9 mouse cellular contexts compared by ENCODE assay signal in the genomic region with DNA sequence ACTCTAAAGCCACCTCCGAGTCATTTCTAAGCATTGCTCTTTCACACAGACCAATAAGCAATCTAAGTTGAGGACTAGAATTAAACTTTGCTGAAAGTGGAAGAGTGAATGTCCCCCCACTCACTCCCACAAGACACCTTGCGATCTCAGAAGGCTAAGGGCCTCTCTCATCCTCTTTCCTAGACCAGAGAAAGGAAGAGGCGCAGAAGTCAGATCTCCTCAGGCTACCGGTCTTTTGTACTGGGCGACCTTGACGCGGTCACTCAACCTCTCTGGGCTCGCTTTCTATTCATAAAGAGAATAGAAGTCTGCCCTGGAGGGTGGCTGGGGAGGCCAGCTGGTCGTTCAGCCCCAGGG. TPM values are rescaled to one million over a fixed set of nuclear protein-coding genes. Genes with fewer than 3 reads are reported as not detected.
DNase-seq lines count a peak whose midpoint lies in the region; ATAC-seq and TF ChIP-seq lines count a peak whose summit lies in the region.
"Had no signal": no experiment of that assay in that cellular context is flagged by ENCODE, and none has a peak within 500 bp of the region (broad histone marks: within the 10 kb centered on the region; RNA-seq: fewer than 3 reads in every experiment).

No protein-coding gene starts in this region.

- DNase-seq in lung, adult 2 months = no peak
- no peak for DNase-seq in lung, postnatal 4 days
- DNase-seq in ovary, postnatal 10 days (ENCODE audit: low spot score) = no peak
- DNase-seq in cerebellum, postnatal 10 days = no peak

- no peak for TF ChIP-seq POLR2A in lung, adult 2 months (IDR thresholded peaks at IDR 0.05; ENCODE audit: borderline replicate concordance, extremely low read depth, low read depth, low read length)

- no peaks in the 10 kb centered on the region for H3K9me3 ChIP-seq in embryonic facial prominence, embryonic 12.5 days
- no peaks in the 10 kb centered on the region for H3K9me3 ChIP-seq in intestine, embryonic 16.5 days (ENCODE audit: control insufficient read depth, low read length)
- no peaks in the 10 kb centered on the region for H3K9me3 ChIP-seq in neural tube, embryonic 13.5 days

- peak overlapping the region; percentile 91 for H3K4me2 ChIP-seq in embryonic facial prominence, embryonic 12.5 days (replicated peaks)
- peak overlapping the region; percentile 82 for H3K4me2 ChIP-seq in intestine, embryonic 16.5 days (ENCODE audit: low read depth, low read length)
- peak overlapping the region; percentile 83 for H3K4me2 ChIP-seq in neural tube, embryonic 13.5 days

- ATAC-seq in embryonic facial prominence, embryonic 12.5 days (ENCODE audit: insufficient number of reproducible peaks, insufficient read depth, low FRiP score, low TSS enrichment) = no peak
- ATAC-seq in intestine, embryonic 16.5 days = no peak
- no peak for ATAC-seq in neural tube, embryonic 13.5 days (ENCODE audit: low read depth)
- no peak for ATAC-seq in erythroblast, adult 5-6 weeks (replicated peaks; ENCODE audit: low FRiP score, poor library complexity, severe bottlenecking)

- peak overlapping the region; percentile 73 for H3K27ac ChIP-seq in embryonic facial prominence, embryonic 12.5 days
- peak overlapping the region; percentile 91 for H3K27ac ChIP-seq in intestine, embryonic 16.5 days (ENCODE audit: low read length)
- H3K27ac ChIP-seq in neural tube, embryonic 13.5 days (replicated peaks) = peak overlapping the region; percentile 62

- no peaks in the 10 kb centered on the region for H3K27me3 ChIP-seq in embryonic facial prominence, embryonic 12.5 days
- H3K27me3 ChIP-seq in intestine, embryonic 16.5 days (replicated peaks; ENCODE audit: control insufficient read depth, insufficient read depth, low read length) = no peaks in the 10 kb centered on the region
- peaks cover 18% of the 10 kb centered on the region for H3K27me3 ChIP-seq in neural tube, embryonic 13.5 days

- H3K4me1 ChIP-seq in lung, adult 2 months (ENCODE audit: control insufficient read depth, insufficient read depth, low read length) = peaks cover 10% of the 10 kb centered on the region
- peaks cover 21% of the 10 kb centered on the region for H3K4me1 ChIP-seq in embryonic facial prominence, embryonic 12.5 days
- H3K4me1 ChIP-seq in intestine, embryonic 16.5 days (ENCODE audit: control insufficient read depth, insufficient read depth, low read length) = peaks cover 36% of the 10 kb centered on the region
- peaks cover 30% of the 10 kb centered on the region for H3K4me1 ChIP-seq in neural tube, embryonic 13.5 days (replicated peaks)

- TF ChIP-seq CTCF in lung, adult 2 months (IDR thresholded peaks at IDR 0.05; ENCODE audit: insufficient read depth, low read length) = no peak

- H3K36me3 ChIP-seq in embryonic facial prominence, embryonic 12.5 days = peaks cover 21% of the 10 kb centered on the region
- H3K36me3 ChIP-seq in intestine, embryonic 16.5 days (ENCODE audit: control insufficient read depth, insufficient read depth, low read length) = peaks cover 12% of the 10 kb centered on the region; the same call in 1 of the 2 replicates
- peaks cover 13% of the 10 kb centered on the region; the same call in 1 of the 2 replicates for H3K36me3 ChIP-seq in neural tube, embryonic 13.5 days

- peak overlapping the region; percentile 42 for H3K4me3 ChIP-seq in lung, adult 2 months (replicated peaks; ENCODE audit: extremely low read depth, low read depth, low read length)
- H3K4me3 ChIP-seq in embryonic facial prominence, embryonic 12.5 days = peak overlapping the region; percentile 66
- H3K4me3 ChIP-seq in intestine, embryonic 16.5 days (ENCODE audit: low read length) = peak overlapping the region; percentile 64
- peak overlapping the region; percentile 58 for H3K4me3 ChIP-seq in neural tube, embryonic 13.5 days

- H3K9ac ChIP-seq in embryonic facial prominence, embryonic 12.5 days = peak overlapping the region; percentile 83
- H3K9ac ChIP-seq in intestine, embryonic 16.5 days (ENCODE audit: low read depth, low read length) = peak overlapping the region; percentile 86
- peak overlapping the region; percentile 74 for H3K9ac ChIP-seq in neural tube, embryonic 13.5 days

- WGBS in lung, adult 2 months = 6% methylated on average over 9 of the region's 9 CpGs
- under 1% methylated on average over 9 of the region's 9 CpGs for WGBS in embryonic facial prominence, embryonic 12.5 days
- WGBS in intestine, embryonic 16.5 days = 2% methylated on average over 9 of the region's 9 CpGs
- 2% methylated on average over 9 of the region's 9 CpGs for WGBS in neural tube, embryonic 13.5 days

RNA-seq across cellular contexts. Expression of gene Fblim1, which starts 7.0 kb away (rescaled TPM):
- polyA plus RNA-seq in lung, adult 2 months (2012; rRNA removed) = 36.2 and 45.7 TPM in 2 replicates
- polyA plus RNA-seq in embryonic facial prominence, embryonic 12.5 days (2016; fragmentation: Nextera tagmentation; extraction: Ambion mirVana) = 71.3 and 77.2 TPM in 2 replicates
- polyA plus RNA-seq in intestine, embryonic 16.5 days (2015; fragmentation: Nextera tagmentation; extraction: Ambion mirVana) = 63.8 and 66.2 TPM in 2 replicates
- 32.1 and 36.6 TPM in 2 replicates for polyA plus RNA-seq in neural tube, embryonic 13.5 days (2015; fragmentation: Nextera tagmentation; extraction: Ambion mirVana)
- total RNA-seq in erythroblast, adult 5-6 weeks (2015; ENCODE audit: low replicate concordance) = 0.63 TPM in 1 of 2 replicates, not detected in the other
- 0.56 and 1.1 TPM in 2 replicates for total RNA-seq in erythroblast, adult 5-6 weeks (2017; ENCODE audit: low replicate concordance)
- total RNA-seq: monocyte, adult 5-6 weeks had no signal

RNA-seq across cellular contexts. Expression of gene Tmem82, which starts 19.6 kb away (rescaled TPM):
- polyA plus RNA-seq in lung, adult 2 months (2012; rRNA removed) = 5.1 and 5.3 TPM in 2 replicates
- 0.54 and 0.56 TPM in 2 replicates for polyA plus RNA-seq in embryonic facial prominence, embryonic 12.5 days (2016; fragmentation: Nextera tagmentation; extraction: Ambion mirVana)
- 31.7 and 36.4 TPM in 2 replicates for polyA plus RNA-seq in intestine, embryonic 16.5 days (2015; fragmentation: Nextera tagmentation; extraction: Ambion mirVana)
- polyA plus RNA-seq in neural tube, embryonic 13.5 days (2015; fragmentation: Nextera tagmentation; extraction: Ambion mirVana) = 0.31 TPM in 1 of 2 replicates, not detected in the other
- total RNA-seq in erythroblast, adult 5-6 weeks (2015; ENCODE audit: low replicate concordance) = not detected in 2 replicates
- total RNA-seq in erythroblast, adult 5-6 weeks (2017; ENCODE audit: low replicate concordance) = 0.34 TPM in 1 of 2 replicates, not detected in the other
- total RNA-seq: monocyte, adult 5-6 weeks had no signal

RNA-seq across cellular contexts. Expression of gene Slc25a34, which starts 24.7 kb away (rescaled TPM):
- 2.3 and 3.9 TPM in 2 replicates for polyA plus RNA-seq in lung, adult 2 months (2012; rRNA removed)
- polyA plus RNA-seq in embryonic facial prominence, embryonic 12.5 days (2016; fragmentation: Nextera tagmentation; extraction: Ambion mirVana) = not detected in 2 replicates
- polyA plus RNA-seq in intestine, embryonic 16.5 days (2015; fragmentation: Nextera tagmentation; extraction: Ambion mirVana) = 7.4 and 10.5 TPM in 2 replicates
- polyA plus RNA-seq in neural tube, embryonic 13.5 days (2015; fragmentation: Nextera tagmentation; extraction: Ambion mirVana) = 0.11 TPM in 1 of 2 replicates, not detected in the other
- not detected in 2 replicates for total RNA-seq in erythroblast, adult 5-6 weeks (2015; ENCODE audit: low replicate concordance)
- not detected in 2 replicates for total RNA-seq in erythroblast, adult 5-6 weeks (2017; ENCODE audit: low replicate concordance)
- total RNA-seq: monocyte, adult 5-6 weeks had no signal
